Mouse (Mus musculus) lung, postnatal 0 days (tissue): Measurements from ENCODE around the gene Fam219a.

Experiments
- CTCF ChIP-seq: IDR thresholded peaks from 2 replicates; pipeline ENCODE4 v1.5.1; 2016; ENCODE audit warnings: antibody characterized with exemption, mild to moderate bottlenecking
- EP300 ChIP-seq: IDR thresholded peaks from 2 replicates; pipeline ENCODE4 v1.6.1; 2016; ENCODE audit warnings: antibody characterized with exemption, mild to moderate bottlenecking, control low read depth

GRCm38 (mm10) chr4:41520641-41521040 is 48.7 kb downstream of the Fam219a start:
- no peak for TF ChIP-seq CTCF
- no peak for TF ChIP-seq EP300
